Mouse (Mus musculus) pancreas, adult 10 weeks (tissue): ENCODE data around the gene Rex1bd. TPM values are rescaled to one million over a fixed set of nuclear protein-coding genes. Genes with fewer than 3 reads are reported as not detected.

Source experiments
- polyA plus RNA-seq: library from polyadenylated mRNA; stranded (reverse); fragments of 350-450 nt; fragmentation: Illumina TruSeq; extraction: RNeasy Lipid Tissue Mini Kit (QIAGEN cat#74804); gene quantifications from one replicate; pipeline ENCODE4 v1.2.3, GENCODE M21; 2015; ENCODE audit warnings: low read depth, low replicate concordance; ENCODE audit not compliant: insufficient read depth

The Rex1bd gene
- polyA plus RNA-seq: 39.6 TPM

GRCm38 (mm10) chr8:70506328-70507026 lies at the start of gene Rex1bd:
Gene Rex1bd (minus strand): TSS chr8:70506752.

GRCm38 (mm10) chr8:70539077-70539813 lies 32.7 kb upstream of the Rex1bd start, which contains the start of gene Ell:
Gene Ell (plus strand): TSS chr8:70539457.

GRCm38 (mm10) chr8:70527512-70528181 lies 21.1 kb upstream of the Rex1bd start, which contains the start of the genes Fkbp8 and Kxd1:
Gene Fkbp8 (plus strand): TSS chr8:70527724.
Gene Kxd1 (minus strand): TSS chr8:70527956.

GRCm38 (mm10) chr8:70510228-70510915 lies 3.8 kb upstream of the Rex1bd start, which contains the start of gene Uba52:
Gene Uba52 (minus strand): TSS chr8:70510801.

GRCm38 (mm10) chr8:70492664-70493640 lies 13.6 kb downstream of the Rex1bd start, which contains the start of gene Crlf1:
Gene Crlf1 (plus strand): TSS chr8:70493158.

GRCm38 (mm10) chr8:70486941-70487520 lies 19.5 kb downstream of the Rex1bd start, which contains the start of gene Tmem59l:
Gene Tmem59l (minus strand): TSS chr8:70487358.

GRCm38 (mm10) chr8:70476333-70477268 lies 30.0 kb downstream of the Rex1bd start, which contains the start of gene Klhl26:
Gene Klhl26 (minus strand): TSS chr8:70476968.

Other genes with a start within 250 kb of the Rex1bd start
- gene Homer3, start 223.9 kb downstream of the Rex1bd start, polyA plus RNA-seq: 3.4 TPM
- gene Ddx49, start 204.3 kb downstream of the Rex1bd start, polyA plus RNA-seq: 16.1 TPM
- 97.1 TPM for gene Cope, start 204.2 kb downstream of the Rex1bd start, polyA plus RNA-seq
- gene Cers1, start 191.0 kb downstream of the Rex1bd start, polyA plus RNA-seq: not detected
- not detected for gene Gdf1, start 176.9 kb downstream of the Rex1bd start, polyA plus RNA-seq
- 9.1 TPM for gene Upf1, start 153.5 kb downstream of the Rex1bd start, polyA plus RNA-seq
- gene Comp, start 133.2 kb downstream of the Rex1bd start, polyA plus RNA-seq: not detected
- gene Crtc1, start 67.2 kb downstream of the Rex1bd start, polyA plus RNA-seq: 6.0 TPM
- 4.2 TPM for gene Klhl26, start 29.8 kb downstream of the Rex1bd start, polyA plus RNA-seq
- 3.6 TPM for gene Tmem59l, start 19.4 kb downstream of the Rex1bd start, polyA plus RNA-seq
- gene Crlf1, start 13.6 kb downstream of the Rex1bd start, polyA plus RNA-seq: 23.2 TPM
- 731 TPM for gene Uba52, start 4.0 kb upstream of the Rex1bd start, polyA plus RNA-seq
- gene Fkbp8, start 21.0 kb upstream of the Rex1bd start, polyA plus RNA-seq: 78.4 TPM
- gene Kxd1, start 21.2 kb upstream of the Rex1bd start, polyA plus RNA-seq: 14.3 TPM
- gene Ell, start 32.7 kb upstream of the Rex1bd start, polyA plus RNA-seq: 6.0 TPM
- gene Isyna1, start 87.6 kb upstream of the Rex1bd start, polyA plus RNA-seq: 17.5 TPM
- gene Ssbp4, start 102.1 kb upstream of the Rex1bd start, polyA plus RNA-seq: 22.8 TPM
- 2.3 TPM for gene Lrrc25, start 109.4 kb upstream of the Rex1bd start, polyA plus RNA-seq
- 0.61 TPM for gene Gdf15, start 125.7 kb upstream of the Rex1bd start, polyA plus RNA-seq
- gene Pgpep1, start 153.6 kb upstream of the Rex1bd start, polyA plus RNA-seq: 8.6 TPM
- gene Lsm4, start 166.5 kb upstream of the Rex1bd start, polyA plus RNA-seq: 14.0 TPM
- 32.7 TPM for gene Jund, start 192.2 kb upstream of the Rex1bd start, polyA plus RNA-seq
- not detected for gene Iqcn, start 196.7 kb upstream of the Rex1bd start, polyA plus RNA-seq
- not detected for gene Gm3336, start 211.8 kb upstream of the Rex1bd start, polyA plus RNA-seq
- 1.9 TPM for gene Pde4c, start 217.0 kb upstream of the Rex1bd start, polyA plus RNA-seq
- gene Rab3a, start 247.9 kb upstream of the Rex1bd start, polyA plus RNA-seq: 12.4 TPM